Mouse (Mus musculus) heart, postnatal 25 days (tissue): ENCODE measurements around the gene Ear6. TPM values are rescaled to one million over a fixed set of nuclear protein-coding genes. Genes with fewer than 3 reads are reported as not detected.
"Not testable (repeated sequence)": the region's sequence is repeated elsewhere in the genome, so short reads cannot be mapped to it uniquely, and the experiment has no call there.

Experiments
- DNase-seq: peaks from one replicate; pipeline ENCODE4 v3.0.0; 2022; ENCODE audit warnings: low spot score
- intact Hi-C: fragments of 180-260 bp; cut with DNase I; formaldehyde crosslinking; loops from one replicate; pipeline ENCODE4 v1.15.1; 2025
- total RNA-seq, 2 experiments: library from RNA; stranded (reverse); gene quantifications; 2 replicates each; pipeline ENCODE4 v1.2.3; 2021

Ear6 gene
- total RNA-seq, result not detected

- no peak for DNase-seq
- intact Hi-C loops, result no loop called here
Observed at GRCm38 (mm10) chr14:51853399-51853798, at the start of gene Ear6. Gene Ear6 (plus strand): TSS chr14:51853699.

- intact Hi-C loops, result no loop called here
- DNase-seq, result no peak
Observed at GRCm38 (mm10) chr14:51826625-51827024, 26.9 kb upstream of the Ear6 start.

- intact Hi-C loops, result loop anchor here (2.0 kb wide), 1 partner anchor 57 kb away; no protein-coding TSS in a partner anchor
Observed at GRCm38 (mm10) chr14:51827842-51828241, 25.7 kb upstream of the Ear6 start.

GRCm38 (mm10) chr14:51829188-51829587 lies 24.3 kb upstream of the Ear6 start:
- intact Hi-C loops, result loop anchor here (2.0 kb wide), 1 partner anchor 58 kb away; no protein-coding TSS in a partner anchor
- no peak for DNase-seq

More at GRCm38 (mm10) chr14:51827842-51828241, 25.7 kb upstream of the Ear6 start:
- DNase-seq, result not testable (repeated sequence)

- intact Hi-C loops, DNase-seq: not testable (repeated sequence)
Observed at GRCm38 (mm10) chr14:51838480-51838879, 15.0 kb upstream of the Ear6 start.

- no peak for DNase-seq
- intact Hi-C loops, result loop anchor here (10.0 kb wide), 1 partner anchor 587 kb away; the partner anchor contains the start of gene Rnase2a
Observed at GRCm38 (mm10) chr14:51842250-51842649, 11.2 kb upstream of the Ear6 start.

GRCm38 (mm10) chr14:51842781-51843180 lies 10.7 kb upstream of the Ear6 start:
- intact Hi-C loops, result loop anchor here (10.0 kb wide), 1 partner anchor 588 kb away; the partner anchor contains the start of gene Rnase2a
- no peak for DNase-seq

GRCm38 (mm10) chr14:51843882-51844281 lies 9.6 kb upstream of the Ear6 start:
- no peak for DNase-seq
- intact Hi-C loops, result loop anchor here (10.0 kb wide), 1 partner anchor 589 kb away; the partner anchor contains the start of gene Rnase2a

- no peak for DNase-seq
- intact Hi-C loops, result loop anchor here (10.0 kb wide), 1 partner anchor 592 kb away; the partner anchor contains the start of gene Rnase2a
Observed at GRCm38 (mm10) chr14:51846566-51846965, 6.9 kb upstream of the Ear6 start.

GRCm38 (mm10) chr14:51851006-51851405 lies 2.5 kb upstream of the Ear6 start:
- intact Hi-C loops, DNase-seq: not testable (repeated sequence)

GRCm38 (mm10) chr14:51855280-51855679 lies 1.8 kb downstream of the Ear6 start:
- intact Hi-C loops, DNase-seq: not testable (repeated sequence)

GRCm38 (mm10) chr14:51863603-51864002 lies 10.1 kb downstream of the Ear6 start:
- intact Hi-C loops, result loop anchor here (2.0 kb wide), 1 partner anchor 15 kb away; no protein-coding TSS in a partner anchor
- DNase-seq, result not testable (repeated sequence)

- no peak for DNase-seq
- intact Hi-C loops, result no loop called here
Observed at GRCm38 (mm10) chr14:51870756-51871155, 17.3 kb downstream of the Ear6 start.

- intact Hi-C loops, result no loop called here
Observed at GRCm38 (mm10) chr14:51871741-51872140, 18.2 kb downstream of the Ear6 start.

GRCm38 (mm10) chr14:51877517-51877916 lies 24.0 kb downstream of the Ear6 start:
- intact Hi-C loops, result no loop called here

More at GRCm38 (mm10) chr14:51871741-51872140, 18.2 kb downstream of the Ear6 start:
- no peak for DNase-seq

GRCm38 (mm10) chr14:51883527-51884030 lies 30.1 kb downstream of the Ear6 start:
- peak; percentile 30 for DNase-seq
- intact Hi-C loops, result loop anchor here (10.0 kb wide), 1 partner anchor 51 kb away; no protein-coding TSS in a partner anchor

More at GRCm38 (mm10) chr14:51877517-51877916, 24.0 kb downstream of the Ear6 start:
- DNase-seq, result no peak

- intact Hi-C loops, result loop anchor here (10.0 kb wide), 1 partner anchor 51 kb away; no protein-coding TSS in a partner anchor
- DNase-seq, result no peak
Observed at GRCm38 (mm10) chr14:51884031-51884544, 30.6 kb downstream of the Ear6 start.

- DNase-seq, result peak; percentile 83
- intact Hi-C loops, result loop anchor here (5.0 to 10.0 kb wide), 2 partner anchors 50 to 418 kb away; no protein-coding TSS in a partner anchor
Observed at GRCm38 (mm10) chr14:51884598-51885331, 31.3 kb downstream of the Ear6 start, which contains the start of gene Mettl17. Gene Mettl17 (plus strand): TSS chr14:51884842.

GRCm38 (mm10) chr14:51886051-51886450 lies 32.6 kb downstream of the Ear6 start:
- no peak for DNase-seq
- intact Hi-C loops, result loop anchor here (5.0 to 10.0 kb wide), 2 partner anchors 49 to 416 kb away; no protein-coding TSS in a partner anchor

GRCm38 (mm10) chr14:51889833-51890232 lies 36.3 kb downstream of the Ear6 start:
- intact Hi-C loops, result loop anchor here (5.0 to 10.0 kb wide), 2 partner anchors 45 to 412 kb away; no protein-coding TSS in a partner anchor
- DNase-seq, result no peak
